Mouse (Mus musculus) testis, adult 2 months (tissue): ENCODE data around the gene Rbm19.

ENCODE experiments used
- CTCF ChIP-seq: fragments of 200-500 bp; IDR thresholded peaks from 2 replicates; pipeline ENCODE4 v1.5.1; 2012; ENCODE audit warnings: low read depth, mild to moderate bottlenecking, inconsistent platforms, low read length, moderate library complexity; ENCODE audit not compliant: control insufficient read depth, insufficient read depth, insufficient replicate concordance
- POLR2A ChIP-seq: fragments of 200-500 bp; IDR thresholded peaks from 2 replicates; pipeline ENCODE4 v1.6.1; 2012; ENCODE audit warnings: low read depth, mild to moderate bottlenecking, inconsistent platforms, low read length, moderate library complexity; ENCODE audit not compliant: control insufficient read depth

- TF ChIP-seq POLR2A (no peak), CTCF (no peak)
Observed at GRCm38 (mm10) chr5:120183321-120183720, 67.1 kb downstream of the Rbm19 start.
